Mouse (Mus musculus) cortical plate, adult 2 months (tissue): ENCODE results near the gene Fam104a.

ENCODE experiments used
- CTCF ChIP-seq: fragments of 200-500 bp; IDR thresholded peaks from 2 replicates; pipeline ENCODE4 v1.5.1; 2011; ENCODE audit warnings: mild to moderate bottlenecking, control low read depth, low read length; ENCODE audit not compliant: insufficient read depth; ENCODE audit errors: extremely low read depth
- POLR2A ChIP-seq: fragments of 200-500 bp; IDR thresholded peaks from 2 replicates; pipeline ENCODE4 v1.6.1; 2011; ENCODE audit warnings: mild to moderate bottlenecking, low read length, control low read depth; ENCODE audit not compliant: insufficient read depth; ENCODE audit errors: extremely low read depth

GRCm38 (mm10) chr11:113657221-113657620 lies 26.7 kb downstream of the Fam104a start:
- TF ChIP-seq POLR2A, result no peak
- TF ChIP-seq CTCF, result no peak
